Mouse (Mus musculus) liver, adult 2 months (tissue): Measurements from ENCODE around the gene Irf6.

Source experiments
- CTCF ChIP-seq: fragments of 200-500 bp; IDR thresholded peaks from 2 replicates; pipeline ENCODE4 v1.5.1; 2011; ENCODE audit warnings: low read depth, low read length, control low read depth
- POLR2A ChIP-seq: fragments of 200-500 bp; IDR thresholded peaks from 2 replicates; pipeline ENCODE4 v1.6.1; 2011; ENCODE audit warnings: low read length, control low read depth; ENCODE audit not compliant: insufficient read depth; ENCODE audit errors: extremely low read depth

GRCm38 (mm10) chr1:193156316-193157110 lies 3.6 kb downstream of the Irf6 start:
- TF ChIP-seq CTCF (no peak), POLR2A (no peak)
